Mouse (Mus musculus): ENCODE results near the gene Slc37a4. TPM values are rescaled to one million over a fixed set of nuclear protein-coding genes. Genes with fewer than 3 reads are reported as not detected.
"Not testable (repeated sequence)": the region's sequence is repeated elsewhere in the genome, so short reads cannot be mapped to it uniquely, and the experiment has no call there.

Gene Slc37a4
- polyA plus RNA-seq, 2 experiments from 2014 or later = 14.1 to 17.1 TPM

DNA sequence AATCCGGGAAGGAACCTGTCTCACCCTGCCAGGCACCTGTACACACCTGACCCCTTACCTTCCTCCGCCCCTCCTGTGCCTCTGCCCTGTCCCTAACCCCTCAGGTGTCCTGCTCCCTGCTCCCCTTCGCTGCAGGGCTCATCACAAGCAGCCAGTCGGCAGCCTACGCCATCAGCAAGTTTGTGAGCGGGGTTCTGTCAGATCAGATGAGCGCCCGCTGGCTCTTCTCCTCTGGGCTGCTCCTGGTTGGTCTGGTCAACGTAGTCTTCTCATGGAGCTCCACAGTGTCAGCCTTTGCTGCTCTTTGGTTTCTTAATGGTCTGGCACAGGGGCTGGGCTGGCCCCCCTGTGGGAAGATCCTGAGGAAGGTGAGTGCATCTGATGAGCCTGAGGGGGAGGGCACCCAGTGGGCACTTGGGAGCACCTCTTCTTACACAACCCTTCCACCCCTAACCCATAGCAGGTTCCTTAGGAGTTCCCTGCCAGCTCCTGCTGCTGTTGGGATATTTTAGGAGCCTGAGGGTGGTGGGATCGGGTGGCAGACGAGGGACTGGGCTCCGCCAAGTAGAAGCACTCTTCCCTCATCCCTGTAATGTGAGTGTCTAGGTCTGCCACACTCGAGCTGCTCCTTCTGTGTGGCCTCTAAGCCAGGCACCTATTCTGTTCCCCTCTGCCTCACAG lies 2.6 kb downstream of the Slc37a4 start:
- ATAC-seq = no peak

DNA sequence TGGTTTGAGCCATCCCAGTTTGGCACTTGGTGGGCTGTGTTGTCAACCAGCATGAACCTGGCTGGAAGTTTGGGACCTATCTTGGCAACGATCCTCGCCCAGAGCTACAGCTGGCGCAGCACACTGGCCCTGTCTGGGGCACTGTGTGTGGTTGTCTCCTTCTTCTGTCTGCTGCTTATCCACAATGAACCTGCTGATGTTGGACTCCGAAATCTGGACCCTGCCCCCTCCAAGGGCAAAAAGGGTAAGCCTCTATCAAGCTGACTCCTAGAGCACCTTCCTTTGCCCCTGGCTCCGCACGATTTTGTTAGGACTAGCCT lies 3.1 kb downstream of the Slc37a4 start:
- no peak for ATAC-seq

DNA sequence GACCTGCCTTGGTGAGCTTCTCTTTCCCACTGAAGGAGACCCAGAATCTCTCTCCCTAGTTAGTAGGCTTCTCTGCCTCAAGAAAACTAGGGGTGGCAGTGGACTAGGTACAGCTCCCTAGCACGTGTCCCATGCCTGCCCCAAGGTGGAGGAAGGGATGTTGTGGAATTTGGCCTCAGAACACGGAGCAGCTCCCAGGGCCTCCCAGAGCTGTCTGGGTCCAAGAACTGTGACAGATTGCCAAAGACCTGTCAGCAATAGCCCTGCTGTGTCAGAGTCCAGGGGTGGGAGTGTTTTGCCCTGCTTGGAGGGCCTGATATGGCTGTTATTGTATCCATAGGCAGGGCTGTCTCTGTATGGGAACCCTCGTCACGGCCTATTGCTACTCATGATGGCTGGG lies 4.4 kb downstream of the Slc37a4 start:
- ATAC-seq = no peak

DNA sequence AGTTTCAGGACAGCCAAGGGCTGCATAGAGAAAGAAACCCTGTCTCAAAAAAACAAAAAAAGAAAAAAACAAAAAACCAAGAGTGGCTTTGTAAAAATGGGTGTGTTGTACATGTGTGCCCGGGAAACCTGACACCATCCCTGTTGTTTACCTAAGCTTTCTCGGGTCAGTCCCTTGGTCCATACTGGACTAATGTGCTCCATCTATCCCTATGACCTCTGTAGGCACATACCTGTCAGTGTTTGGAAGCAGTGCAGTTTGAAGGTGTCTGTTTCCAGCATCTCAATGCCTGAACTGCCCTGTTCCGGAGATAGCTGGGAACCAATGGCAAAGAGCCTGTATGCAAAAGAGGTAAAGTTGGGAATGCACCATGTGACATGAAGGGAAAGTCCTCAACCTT lies 8.4 kb downstream of the Slc37a4 start:
- no peak for ATAC-seq

DNA sequence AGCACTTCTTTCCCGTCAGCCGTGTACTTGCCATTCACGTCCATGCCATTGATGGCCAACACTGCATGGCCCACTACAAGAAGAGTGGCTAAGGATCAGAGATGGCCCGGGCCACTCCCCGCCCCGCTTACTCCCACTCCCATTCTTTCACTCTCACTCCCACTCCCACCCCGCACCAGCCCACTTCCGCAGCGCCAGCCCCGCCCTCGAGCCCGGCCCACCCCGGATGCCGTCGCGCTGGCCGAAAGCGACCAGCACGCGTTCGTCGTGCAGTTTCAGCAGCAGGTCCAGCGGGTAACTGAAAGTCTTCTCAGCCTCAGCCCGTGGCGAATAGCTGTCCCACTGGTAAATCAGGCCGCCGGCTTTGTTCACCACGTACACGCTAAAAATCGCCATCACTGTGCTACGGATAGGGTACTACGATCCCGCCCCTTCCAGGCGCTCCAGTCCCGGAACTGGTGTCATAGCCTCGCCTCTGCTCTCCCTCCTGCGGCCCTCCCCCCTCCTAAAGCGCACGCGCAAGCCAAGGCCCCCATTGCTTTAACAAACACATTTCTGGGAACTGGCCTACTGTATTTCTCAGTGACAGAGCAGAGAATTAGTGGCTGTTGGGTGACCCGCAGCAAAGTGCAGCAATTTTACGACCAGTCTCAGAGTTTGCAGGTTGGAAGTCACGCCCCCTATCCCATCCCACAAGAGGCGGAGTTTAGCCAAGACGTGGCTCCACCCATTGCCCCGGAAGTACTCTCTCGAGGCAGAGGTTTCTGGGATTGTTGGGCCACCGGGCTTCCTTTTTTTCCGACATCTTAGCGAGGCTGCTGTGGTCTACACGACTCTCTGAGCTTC lies 10.5 kb downstream of the Slc37a4 start, which contains the start of the genes Rps25 and Trappc4:
Rps25 (plus strand) TSS at position 234 of the 846 bp plus-strand sequence.
Trappc4 (minus strand) TSS at position 695 of the 846 bp plus-strand sequence.
- peak; percentile 93 for ATAC-seq

DNA sequence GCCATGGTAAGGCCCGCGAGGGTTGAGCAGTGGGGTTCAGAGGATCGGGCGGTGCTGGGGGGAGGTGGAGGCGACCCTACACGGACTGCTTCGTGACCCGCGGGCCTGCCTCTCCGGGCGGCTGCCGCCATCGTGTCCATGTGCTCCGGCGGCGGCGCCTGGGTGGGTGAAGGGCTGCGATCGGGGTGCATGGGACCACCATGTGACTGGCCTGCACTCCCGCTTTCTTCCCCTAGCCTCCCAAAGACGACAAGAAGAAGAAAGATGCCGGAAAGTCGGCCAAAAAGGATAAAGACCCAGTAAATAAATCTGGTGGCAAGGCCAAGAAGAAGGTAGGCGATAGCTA lies 11.1 kb downstream of the Slc37a4 start:
- ATAC-seq = no peak

DNA sequence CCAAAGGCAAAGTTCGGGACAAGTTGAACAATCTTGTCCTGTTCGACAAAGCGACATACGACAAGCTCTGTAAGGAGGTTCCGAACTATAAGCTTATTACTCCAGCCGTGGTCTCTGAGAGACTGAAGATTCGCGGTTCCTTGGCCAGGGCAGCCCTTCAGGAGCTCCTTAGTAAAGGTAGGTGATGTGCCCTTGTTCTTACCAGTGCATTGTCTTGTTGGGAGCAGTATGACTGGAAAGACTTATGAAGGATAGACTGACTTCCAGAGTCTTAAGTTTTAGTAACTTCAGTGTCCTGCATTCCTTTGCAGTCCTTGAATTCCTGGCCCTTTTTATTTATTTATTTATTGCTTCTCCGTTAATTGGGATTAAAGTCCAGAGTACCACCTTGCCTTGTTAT lies 12.0 kb downstream of the Slc37a4 start:
- not testable (repeated sequence) for ATAC-seq

DNA sequence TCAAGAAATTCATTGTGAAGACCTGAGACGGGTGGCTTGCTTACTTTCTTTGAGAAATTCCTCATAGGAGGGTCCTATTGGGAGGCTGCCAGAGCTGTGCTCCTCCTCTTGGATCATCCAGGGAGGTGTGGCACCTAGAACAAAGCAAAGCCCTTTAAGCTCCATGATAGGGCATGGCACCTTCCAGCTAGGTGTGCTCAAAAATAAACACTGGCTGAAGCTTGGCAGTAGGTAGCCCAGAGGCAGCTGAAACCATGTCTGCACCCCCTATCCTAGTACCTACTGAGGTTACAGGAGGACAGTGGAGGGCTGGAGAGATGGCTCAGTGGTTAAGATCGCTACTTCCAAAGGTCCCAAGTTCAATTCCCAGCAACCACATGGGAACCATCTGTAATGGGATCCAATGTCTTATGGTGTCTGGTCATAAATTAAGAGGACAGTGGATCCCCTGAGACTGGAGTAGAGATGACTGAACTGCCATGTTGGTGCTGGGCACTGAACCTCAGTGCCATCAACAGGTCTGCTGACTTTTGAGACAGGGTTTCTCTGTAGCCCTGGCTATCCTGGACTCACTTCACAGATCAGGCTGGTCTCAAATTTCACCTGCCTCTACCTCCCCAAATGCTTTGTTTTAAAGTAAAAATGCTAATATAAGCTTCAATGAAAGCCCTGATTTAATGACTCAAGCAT lies 14.1 kb downstream of the Slc37a4 start:
- ATAC-seq = no peak

DNA sequence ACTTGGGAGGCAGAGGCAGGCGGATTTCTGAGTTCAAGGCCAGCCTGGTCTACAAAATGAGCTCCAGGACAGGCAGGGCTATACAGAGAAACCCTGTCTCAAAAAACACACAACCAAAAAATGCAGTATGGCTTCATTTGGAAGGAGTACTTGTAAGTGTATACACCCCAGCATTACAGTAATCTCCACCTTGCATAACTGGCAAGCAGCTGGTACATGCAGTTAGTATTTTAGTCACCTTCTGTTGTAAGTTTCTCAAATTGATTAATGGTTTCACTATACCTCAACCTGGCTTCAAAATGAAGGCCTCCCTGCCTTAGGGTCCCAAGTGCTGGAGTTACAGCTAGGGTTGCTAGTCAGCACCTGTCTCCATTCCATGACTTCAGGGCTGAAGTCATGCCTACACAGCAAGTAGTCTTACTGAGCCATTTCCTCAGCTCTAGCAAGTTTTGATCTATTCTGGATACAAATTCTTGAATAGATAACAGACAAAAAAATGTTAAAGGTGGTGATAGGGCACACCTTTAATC lies 15.0 kb downstream of the Slc37a4 start:
- no peak for ATAC-seq

DNA sequence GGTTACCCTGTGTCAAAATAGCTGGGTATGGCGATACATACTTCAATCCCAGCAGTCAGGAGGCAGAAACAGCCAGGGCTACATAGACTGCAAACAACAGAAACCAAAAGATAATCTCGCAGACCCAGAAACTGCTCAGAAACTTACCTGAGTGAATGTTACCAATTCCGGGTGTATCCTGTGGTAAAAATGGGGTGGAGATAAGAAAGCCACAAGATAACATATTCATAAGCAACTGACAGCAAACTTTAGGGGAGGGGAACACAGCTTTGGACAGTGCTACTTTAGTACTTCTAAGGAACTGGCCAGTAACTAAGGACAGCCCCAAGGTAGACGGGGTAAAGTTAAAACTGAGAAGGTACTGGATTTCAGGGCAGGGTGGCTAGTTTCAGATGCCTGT lies 15.7 kb downstream of the Slc37a4 start:
- peak; percentile 33 for ATAC-seq

DNA sequence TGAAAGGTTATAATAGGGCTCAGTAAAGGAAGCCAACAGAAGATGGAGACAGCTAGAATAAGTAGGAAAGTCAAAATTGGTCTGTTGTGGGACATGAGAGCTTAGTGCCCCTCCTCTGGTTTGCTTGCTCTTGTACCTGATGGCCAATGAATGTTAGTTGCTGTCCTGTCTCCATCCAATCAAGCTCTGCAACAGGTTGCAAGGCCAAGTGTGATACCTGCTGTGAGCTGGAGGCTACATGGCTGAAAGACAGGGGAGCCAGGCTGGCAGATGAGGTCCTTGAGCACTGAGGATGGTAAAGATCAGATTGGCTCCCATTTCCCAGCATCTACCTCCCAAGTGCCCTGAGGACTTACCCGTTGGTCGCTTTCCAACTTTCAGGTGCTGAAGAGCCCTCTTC lies 16.1 kb downstream of the Slc37a4 start:
- ATAC-seq = no peak

DNA sequence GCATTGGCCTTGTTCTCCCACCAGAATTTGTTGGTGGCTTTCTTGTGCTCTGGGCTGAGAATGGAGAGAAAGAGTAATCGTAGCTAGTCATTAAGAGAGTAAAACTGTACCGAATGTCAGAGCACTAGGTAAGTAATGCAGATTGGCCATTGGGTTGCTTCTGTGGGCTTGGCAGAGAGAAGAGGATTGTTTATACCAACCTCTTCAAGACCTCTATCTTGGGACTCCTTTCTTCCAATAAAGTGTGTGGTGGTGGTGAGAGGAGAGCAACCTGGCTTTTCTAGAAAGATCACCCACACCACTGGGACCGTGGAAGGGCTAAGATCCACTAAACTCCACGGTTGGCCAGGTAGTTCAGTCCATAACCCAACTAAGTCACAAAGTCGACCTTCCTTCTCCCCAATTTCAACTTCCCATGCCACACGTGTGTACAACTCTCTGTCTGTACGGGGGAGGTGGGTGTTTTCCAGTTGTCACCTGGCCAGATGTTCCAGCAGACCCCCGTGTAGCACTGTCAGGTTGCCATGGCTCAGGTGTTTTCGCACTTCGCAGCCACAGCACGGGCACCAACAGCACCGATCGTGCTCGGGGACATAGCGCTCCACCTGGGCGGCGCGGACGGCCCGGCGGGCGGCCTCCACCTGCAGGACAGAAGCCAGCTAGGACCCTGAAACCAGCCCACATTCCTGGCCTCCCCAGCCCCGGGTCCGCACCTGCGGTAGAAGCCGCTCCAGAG lies 20.7 kb downstream of the Slc37a4 start:
- ATAC-seq = no peak

DNA sequence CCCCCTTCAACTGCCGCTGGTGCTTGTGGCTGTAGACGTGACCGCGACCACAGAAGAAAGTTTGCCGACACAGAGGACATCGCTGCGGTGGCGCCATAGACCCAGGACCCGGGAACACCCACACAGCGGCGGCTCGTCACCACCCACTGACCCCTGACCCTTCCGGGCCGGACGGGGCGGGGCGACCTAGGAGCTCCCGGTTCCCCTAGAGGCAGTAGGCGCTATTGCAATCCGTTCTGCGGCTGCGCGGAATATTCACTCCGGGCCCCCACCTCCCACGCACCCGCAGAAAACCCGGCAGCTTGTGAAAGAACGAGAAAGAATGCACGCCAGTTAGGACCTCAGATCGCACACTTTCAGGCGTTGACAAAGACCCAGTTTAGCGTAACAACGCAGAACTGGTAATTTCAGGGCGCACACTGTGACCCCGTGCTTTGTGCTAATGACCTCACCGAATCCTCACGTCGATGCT lies 21.3 kb downstream of the Slc37a4 start:
- ATAC-seq = peak; percentile 80

DNA sequence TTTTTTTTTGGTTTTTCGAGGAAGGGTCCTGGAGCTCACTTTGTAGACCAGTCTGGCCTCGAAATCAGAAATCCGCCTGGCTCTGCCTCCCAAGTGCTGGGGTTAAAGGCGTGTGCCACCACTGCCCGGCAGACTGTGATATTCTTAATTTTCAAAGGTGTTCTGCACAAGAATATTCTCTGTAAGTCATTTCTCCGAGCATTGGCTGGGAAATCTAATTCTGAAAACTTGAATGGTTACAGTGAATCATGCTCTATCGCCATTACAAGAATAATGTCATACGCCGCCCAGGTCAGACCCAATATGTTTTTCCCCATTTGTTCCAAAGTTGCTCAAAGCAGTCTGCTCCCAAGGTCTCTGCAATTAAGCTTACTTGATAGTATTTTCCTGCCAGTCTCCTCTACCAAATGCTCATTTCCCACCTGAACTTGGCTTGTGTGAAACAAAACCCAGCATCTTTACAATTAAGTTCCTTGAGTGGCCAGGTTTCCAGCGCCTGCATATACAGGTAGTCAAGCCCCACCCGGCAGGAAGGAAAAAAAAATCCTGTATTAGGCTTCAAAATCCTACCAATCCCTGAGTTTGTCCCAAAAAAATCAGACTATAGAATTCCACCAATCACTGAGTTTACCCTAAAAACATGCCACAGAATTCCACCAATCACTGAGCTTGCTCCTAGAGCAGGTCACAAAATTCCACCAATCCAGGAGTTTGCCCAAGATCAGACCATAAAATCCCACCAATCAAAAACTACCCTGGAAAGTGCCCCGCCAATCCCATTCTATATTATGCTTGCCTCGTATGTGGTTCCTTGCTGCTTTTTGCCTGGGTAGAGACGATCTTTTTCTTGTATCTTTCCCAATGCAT lies 22.1 kb downstream of the Slc37a4 start, which contains the start of gene Ccdc84:
Ccdc84 (minus strand) TSS at position 51 of the 867 bp plus-strand sequence.
- ATAC-seq = no peak

DNA sequence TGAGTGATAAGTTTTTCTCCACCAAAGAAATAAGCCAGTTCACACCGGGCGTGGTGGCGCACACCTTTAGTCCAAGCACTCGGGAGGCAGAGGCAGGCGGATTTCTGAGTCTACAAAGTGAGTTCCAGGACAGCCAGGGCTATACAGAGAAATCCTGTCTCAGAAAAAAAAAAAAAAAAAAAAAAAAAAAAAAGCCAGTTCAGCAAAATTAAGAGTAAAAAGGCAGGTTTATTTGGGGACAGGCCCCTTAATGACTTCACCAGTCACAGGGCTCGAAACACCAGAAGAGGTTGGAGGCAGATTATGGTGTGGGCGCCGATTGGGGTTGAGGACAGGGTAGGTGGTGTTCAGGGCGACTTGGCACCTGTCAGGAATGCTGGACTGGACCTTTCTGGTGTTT lies 23.1 kb downstream of the Slc37a4 start:
- not testable (repeated sequence) for ATAC-seq

DNA sequence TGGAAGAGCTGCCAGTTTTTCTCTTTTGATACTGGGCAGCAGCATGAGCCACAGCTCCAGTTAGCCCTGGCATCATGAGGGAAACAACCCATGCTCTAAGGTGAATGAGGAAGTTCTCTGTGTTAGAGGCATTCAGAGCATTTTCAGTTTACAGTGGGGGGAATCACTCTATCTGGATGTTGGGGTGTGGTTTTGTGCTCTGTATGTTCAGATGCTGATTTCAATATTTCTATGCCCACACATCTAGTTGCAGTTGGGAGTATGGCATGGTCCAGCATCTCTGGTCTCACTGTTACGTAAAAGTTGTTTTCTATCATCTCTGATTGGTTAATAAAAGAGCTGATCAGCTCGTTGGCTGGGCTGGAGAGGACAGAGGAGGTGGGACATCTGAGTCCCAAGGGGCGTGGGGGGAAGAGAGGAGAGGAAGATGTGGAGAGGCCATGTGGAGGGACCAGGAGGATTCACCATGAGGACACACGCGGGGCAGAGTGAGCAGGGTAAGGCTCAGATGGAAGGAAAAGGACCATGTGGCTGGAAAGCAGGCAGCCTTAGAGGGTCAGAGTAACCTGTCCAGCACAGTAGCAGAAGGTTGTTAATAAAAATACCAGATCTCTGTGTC lies 23.7 kb downstream of the Slc37a4 start:
- no peak for ATAC-seq

DNA sequence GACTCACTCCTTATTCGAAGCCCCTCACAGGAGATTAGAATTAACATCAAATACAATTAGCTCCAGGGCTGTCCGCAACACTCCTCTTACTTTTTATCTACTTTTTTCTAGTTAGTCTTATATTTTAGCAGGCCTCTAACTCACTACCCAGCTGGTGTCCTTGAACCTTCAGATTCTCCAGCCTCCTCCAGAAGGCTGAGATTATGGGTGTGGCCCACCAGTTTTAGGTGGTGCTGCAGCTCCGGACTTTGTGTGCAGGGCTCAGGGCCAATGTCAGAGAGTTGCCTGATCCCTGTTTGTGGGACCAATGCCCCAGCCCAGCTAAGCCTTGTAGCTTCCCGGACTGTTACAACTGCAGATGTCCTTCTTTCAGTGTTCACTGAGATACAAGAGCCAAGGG lies 26.9 kb downstream of the Slc37a4 start:
- ATAC-seq = no peak

DNA sequence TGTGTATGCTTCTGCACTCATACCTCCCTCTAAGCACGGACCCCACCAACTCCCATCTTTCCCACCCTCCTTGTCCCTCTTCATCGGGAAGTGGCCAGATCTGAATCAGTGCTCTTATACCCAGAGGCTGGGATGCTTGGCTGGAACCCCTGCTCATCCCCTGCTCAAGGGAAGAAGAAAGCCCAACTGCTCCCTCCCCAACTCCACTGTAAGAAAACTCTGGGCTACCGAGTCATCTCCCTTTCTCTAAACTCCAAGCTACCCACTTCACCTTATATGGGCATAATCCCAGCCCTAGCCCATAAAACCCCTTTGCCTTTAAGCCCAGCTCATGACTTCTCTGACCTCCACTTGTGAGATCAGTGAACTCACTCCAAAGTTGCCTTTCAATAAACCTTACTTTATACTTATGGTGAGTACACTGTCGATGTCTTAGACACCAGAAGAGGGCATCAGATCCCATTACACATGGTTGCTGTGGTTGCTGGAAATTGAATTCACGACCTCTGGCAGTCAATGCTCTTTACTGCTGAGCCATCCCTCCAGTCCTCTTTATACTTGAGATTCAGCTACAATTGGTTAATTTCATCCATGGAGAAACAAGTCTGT lies 36.0 kb downstream of the Slc37a4 start:
- ATAC-seq = no peak

DNA sequence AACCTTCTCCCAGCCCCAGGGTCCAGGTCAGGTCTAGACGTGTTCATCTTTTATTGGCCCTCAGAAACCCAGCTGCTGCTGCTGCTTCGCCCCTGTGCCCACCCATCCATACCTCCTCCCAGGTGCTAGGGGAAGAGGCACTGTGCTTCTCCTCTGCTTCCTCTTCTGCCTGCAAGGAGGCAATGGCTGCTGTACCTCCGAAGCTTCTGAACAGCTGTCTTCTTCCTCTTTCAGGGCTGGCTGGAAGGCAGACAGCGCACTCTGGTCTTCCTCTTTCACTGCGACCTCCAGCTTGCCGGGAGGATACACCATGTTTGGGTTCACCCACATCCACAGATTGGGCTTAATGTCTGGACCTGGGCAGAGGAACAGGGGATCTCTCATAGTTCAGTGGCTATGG lies 39.1 kb downstream of the Slc37a4 start:
- ATAC-seq = no peak

DNA sequence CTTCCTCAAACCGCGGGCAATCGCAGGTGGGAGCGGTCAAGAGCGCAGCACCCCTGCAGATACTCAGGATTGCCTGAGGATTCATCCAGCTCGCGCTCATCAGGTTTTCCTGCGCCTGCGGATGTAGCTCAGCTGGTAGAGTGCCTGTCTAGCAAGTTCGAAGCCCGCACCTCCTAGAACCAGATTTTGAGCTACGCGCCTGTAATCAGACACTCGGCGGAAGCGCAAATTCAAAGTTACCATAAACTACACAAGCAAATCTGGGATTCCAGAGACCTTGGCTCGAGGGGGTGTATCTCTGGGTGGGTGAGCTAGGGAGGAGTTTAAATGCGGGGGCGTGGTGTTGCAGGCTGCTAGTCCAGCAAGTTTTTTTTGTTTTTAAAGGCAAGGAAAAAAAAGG lies 44.3 kb downstream of the Slc37a4 start, which contains the start of gene Foxr1:
Foxr1 (minus strand) TSS at position 176 of the 400 bp plus-strand sequence.
- ATAC-seq = no peak
